Mouse (Mus musculus) spleen, adult 18-20 months (tissue): ENCODE results near the gene Ftcd.

ENCODE experiments used
- DNase-seq, 2 experiments: peaks; one replicate each; pipeline ENCODE4 v3.0.0; 2022; ENCODE audit warnings: mixed read lengths in 2 of 2

Ftcd gene

DNA sequence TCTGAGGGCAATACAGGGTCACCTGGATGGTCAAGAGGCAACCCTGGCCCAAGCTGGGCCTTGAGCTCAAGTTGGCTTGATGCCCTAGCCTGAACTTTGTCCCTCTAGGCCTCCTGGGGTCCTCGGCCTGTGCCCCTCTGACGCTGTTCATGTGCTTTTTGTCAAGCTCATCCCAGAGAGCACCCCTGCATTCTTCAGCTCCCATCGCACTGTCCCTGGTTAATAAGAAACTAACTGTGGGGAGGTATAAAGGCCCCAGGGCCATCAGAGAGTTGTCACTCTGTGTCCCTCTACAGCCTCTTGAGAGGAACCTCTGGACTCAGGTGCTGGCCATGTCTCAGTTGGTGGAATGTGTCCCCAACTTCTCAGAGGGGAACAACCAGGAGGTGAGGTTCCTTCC, at the start of gene Ftcd:
Gene Ftcd (plus strand): TSS at position 275 of the 400 bp plus-strand sequence.
- no peak for DNase-seq

DNA sequence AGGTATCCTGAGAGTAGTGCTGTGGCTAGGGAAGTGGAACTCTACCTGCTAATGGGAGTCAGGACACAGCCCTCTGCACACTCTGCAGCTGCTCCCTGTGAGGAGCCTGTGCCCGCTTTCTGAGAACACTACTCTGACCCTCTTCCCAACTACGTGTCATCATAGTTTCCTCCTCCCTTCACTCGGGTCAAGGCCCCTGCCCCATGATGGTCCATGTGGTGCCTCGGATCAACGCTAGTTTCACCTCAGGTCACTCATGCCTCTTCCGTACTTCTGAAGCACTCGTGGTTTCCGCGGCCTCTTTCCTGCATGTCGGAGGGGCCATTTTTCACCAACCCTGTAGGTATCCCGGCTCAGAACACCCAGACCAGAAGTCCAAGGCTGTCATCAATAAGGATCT, 44.5 kb upstream of the Ftcd start:
- no peak for DNase-seq

DNA sequence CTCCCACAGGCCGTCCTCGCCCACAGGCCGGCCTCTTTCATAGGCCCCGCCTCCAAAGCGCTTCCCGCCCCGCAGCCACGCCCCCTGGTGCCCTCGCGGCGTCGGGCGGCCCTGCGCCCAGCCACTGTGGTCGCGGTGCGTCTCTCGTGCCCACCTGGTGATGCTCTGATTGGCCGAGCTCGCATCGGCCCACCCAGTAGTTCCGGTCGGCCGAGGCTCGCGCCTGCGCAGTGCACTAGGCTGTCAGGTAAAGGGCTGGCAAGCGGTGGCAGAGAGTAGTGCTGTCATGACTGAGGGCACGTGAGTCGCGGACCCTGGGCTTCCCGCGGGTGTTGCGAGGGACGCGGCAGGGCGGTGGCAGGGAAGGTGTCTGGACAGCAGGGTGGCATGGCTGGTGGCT, 44.1 kb upstream of the Ftcd start, which contains the start of gene Lss:
Gene Lss (plus strand): TSS at position 214 of the 400 bp plus-strand sequence.
- DNase-seq: peak; percentile 96

DNA sequence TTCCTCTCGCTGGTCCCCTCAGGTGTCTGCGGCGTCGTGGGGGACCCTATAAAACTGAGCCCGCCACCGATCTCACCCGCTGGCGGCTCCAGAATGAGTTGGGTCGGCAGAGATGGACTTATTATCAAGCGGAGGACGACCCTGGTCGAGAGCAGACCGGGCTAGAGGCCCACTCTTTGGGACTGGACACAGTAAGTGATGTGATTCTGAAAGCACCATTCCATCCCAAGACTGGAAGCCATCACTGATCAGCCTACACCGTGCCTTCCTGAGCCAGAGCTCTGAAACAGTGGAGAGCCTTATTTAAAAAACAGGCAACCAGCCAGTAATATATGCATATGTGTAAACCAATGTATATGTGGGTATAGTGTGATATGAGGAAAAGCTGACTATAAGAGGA, 43.6 kb upstream of the Ftcd start:
- no peak for DNase-seq

DNA sequence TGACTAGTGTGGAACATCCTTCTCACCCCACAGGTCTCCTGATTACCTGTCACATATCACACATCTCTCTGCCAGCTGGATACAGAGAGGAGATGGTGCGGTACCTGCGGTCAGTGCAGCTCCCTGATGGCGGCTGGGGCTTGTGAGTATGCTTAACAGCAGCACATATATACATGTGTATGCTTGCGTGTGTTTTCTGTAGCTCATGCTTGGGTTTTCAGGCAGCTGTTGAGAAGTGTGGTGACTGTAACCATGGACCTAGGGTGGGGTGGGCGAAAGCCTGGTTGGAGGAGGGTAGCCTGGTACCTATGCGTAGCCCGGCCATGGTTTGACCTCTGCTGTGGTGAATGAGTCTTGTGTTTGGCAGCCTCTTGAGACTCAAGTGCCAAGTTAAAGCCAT, 39.9 kb upstream of the Ftcd start:
- no peak for DNase-seq

DNA sequence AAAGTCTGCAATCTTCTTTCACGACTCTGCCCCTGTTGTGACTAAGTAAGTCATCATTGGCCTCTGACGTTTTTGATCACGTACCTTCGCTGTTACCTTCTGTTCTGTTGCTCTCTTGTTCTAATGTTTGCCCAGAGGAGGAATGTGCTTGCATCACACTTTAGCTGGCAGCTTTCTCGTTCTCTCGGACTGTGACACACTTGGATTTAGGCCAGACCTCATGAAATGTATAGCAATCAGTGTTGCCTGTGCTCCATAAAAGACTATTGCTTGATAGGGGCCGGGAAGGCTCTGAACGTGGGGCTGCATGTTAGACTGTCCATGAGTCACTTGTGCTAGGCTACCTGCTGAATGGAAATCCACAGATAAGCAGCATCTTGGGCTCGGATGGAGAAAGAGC, 37.8 kb upstream of the Ftcd start:
- DNase-seq: no peak

DNA sequence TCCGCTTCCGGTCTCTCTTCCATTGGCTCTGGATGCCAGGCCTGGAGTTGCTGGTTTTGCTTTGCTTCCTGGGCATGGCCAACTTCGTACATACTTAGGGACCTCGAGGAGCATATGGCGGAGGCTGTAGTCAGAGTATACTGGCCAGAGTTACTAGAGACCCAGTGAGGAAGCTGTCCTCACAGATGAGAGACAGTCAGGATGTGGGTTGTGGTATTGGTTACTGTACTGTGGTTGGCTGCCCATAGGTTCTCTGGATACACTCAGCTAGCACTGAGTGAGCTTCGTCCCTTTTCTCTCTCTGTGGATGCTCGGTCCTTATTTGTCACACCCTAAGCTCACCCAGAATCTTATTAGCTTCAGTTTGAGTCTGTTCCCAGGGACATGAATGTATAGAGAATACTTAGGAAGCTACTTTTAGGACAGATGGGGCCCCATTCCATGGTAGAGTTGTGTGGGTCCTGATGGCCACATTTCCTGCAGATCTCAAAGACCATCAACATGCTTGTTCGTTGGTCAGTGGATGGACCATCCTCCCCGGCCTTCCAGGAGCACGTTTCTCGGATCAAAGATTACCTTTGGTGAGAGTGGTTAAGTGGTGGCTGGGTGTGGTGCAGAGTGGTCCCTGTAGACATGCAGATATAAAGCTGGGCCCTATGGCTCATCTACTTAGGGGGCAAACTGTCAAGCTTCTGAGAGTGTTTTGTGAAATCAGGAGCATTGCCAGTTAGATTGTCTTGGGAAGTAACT, 33.9 kb upstream of the Ftcd start:
- no peak for DNase-seq

DNA sequence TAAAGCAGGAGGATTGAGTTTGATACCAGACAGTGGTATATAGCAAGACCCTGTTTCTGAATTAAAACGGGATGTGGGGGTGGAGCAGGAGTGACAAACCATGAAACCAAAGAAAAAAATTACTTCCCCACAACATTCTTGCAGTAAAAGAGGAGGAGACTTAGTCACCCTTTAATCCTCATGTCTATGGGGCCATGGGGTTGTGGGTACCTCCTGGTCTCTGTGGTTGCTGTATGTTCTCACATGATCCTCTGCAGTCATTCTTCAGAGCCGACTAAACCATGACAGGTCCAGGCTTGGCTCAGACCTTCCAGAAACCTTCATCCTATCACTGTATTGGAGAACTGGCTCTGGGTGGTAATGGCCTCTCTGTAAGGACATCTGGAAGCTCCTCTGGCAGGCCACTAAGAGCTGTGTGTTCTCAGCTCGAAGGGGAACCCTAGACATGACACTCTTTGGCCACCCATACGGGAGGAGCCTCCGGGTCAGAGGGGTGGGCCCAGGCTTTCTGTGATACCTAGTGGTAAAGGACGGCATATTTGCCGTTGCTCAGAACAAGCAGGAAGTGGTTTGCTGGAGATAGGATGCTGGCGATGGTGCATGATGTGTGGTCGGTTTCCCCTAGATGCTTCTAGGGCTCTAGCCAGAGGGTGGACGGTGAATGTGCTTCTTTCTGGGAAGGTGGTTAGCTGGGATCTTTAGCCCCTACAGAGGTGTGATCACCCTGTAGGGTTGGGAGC, 32.6 kb upstream of the Ftcd start:
- DNase-seq: peak in 1 of 2 experiments; percentile 14

DNA sequence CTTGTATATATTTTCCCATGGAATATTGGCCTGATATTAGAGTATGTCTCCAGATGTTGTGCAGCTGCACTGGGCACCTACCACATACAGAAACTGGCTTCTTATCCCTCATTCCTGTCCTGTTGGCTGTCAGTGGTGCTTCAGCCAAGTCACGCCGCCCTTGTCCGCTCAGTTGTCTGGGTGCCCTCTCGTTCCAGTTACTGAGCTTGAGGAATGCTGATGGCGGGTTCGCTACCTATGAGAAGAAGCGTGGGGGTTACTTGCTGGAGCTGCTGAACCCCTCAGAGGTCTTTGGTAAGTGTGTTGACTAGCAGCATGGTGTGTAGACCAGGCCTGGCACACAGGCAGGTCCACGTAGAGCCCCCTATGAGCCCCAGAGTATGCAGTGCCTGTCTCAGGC, 28.9 kb upstream of the Ftcd start:
- no peak for DNase-seq

DNA sequence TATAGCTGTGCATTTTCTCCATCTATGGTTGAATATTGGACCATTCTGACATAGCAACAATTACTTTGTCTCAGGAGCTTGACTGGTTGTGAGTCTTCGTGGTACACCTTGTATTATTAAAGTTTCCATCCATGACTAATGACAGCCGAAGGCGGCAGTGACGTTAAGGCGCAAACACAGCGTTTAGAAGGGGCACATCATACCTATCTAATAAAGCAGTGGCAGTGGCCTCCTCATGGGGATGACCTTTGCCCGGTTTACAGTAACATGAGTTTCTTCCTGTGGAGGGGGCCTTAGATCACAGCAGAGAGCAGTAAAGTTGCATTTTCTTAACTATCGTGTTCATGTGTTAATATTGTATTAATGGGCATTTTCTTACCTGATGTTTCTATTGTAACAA, 27.2 kb upstream of the Ftcd start:
- no peak for DNase-seq

DNA sequence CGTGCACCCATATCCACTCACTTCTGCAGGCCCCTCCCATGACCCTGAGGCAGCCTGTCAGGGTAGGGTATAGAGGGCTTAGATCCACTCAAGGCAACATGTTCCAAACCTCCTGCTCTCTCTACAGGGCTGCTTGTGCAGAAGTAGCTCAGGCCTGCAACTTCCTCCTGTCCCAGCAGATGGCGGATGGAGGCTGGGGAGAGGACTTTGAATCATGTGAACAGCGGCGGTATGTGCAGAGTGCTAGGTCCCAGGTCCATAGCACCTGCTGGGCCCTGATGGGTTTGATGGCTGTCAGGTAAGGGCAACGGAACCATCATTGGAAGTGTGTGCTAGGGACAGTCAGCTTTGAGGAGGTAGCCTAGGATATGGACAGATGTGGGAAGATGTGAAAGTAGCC, 25.0 kb upstream of the Ftcd start:
- no peak for DNase-seq

DNA sequence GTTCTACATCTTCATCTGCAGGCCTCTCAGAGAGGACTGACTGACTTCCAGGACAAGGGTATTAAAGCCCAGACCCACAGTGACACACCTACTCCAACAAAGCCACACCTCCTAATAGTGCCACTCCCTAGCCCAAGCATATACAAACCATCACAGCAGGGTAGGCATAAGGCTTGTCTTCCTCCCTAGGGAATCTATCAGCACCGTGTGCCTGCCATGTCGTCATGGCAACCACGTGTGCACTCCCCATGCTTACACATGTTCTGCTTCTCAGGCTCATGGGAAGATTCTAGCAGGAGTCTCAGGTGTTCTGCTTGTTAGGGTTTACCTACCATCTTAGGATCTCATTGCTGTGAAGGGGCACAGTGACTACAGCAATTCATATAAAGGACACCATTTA, 23.9 kb upstream of the Ftcd start:
- no peak for DNase-seq

DNA sequence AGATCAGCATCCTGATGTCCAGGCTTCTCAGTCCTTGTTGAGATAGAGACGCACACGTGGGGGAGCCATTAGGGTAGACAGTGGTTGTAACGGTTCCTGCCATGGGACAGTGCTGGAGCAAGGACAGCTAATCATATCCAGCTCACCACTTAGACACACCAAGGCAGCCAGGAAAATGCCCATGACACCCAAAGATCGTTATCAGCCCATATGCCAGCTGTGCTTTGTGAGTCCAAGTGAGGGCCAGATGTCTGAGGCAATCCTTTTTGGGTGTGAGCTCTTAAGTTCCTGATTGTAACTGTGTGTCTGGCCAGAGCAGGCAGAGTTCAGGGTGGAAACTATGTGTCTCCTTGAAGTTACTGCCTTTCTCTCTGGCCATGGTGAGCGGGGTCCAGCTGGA, 21.4 kb upstream of the Ftcd start:
- DNase-seq: no peak

DNA sequence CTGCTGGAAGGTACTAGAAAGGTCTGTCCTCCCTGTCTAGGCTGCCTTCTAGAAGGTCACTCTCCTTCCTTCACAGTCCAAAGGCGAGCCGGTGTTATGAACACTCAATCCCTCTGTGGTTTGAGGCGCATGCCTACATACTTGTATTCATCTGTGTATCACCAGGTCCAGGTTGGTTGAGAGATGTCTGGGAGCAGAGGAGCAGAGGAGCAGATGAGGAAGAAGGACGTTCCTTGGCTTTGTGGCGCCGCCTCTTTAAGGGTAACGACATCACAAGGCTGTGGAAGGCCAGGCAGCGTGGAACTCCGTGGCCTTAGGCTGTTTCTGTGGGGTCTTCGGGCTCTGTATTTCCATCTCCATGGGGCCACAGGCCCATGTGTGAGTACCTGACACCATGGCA, 13.5 kb upstream of the Ftcd start, which contains the start of gene Spatc1l:
Gene Spatc1l (plus strand): TSS at position 301 of the 400 bp plus-strand sequence.
- no peak for DNase-seq

DNA sequence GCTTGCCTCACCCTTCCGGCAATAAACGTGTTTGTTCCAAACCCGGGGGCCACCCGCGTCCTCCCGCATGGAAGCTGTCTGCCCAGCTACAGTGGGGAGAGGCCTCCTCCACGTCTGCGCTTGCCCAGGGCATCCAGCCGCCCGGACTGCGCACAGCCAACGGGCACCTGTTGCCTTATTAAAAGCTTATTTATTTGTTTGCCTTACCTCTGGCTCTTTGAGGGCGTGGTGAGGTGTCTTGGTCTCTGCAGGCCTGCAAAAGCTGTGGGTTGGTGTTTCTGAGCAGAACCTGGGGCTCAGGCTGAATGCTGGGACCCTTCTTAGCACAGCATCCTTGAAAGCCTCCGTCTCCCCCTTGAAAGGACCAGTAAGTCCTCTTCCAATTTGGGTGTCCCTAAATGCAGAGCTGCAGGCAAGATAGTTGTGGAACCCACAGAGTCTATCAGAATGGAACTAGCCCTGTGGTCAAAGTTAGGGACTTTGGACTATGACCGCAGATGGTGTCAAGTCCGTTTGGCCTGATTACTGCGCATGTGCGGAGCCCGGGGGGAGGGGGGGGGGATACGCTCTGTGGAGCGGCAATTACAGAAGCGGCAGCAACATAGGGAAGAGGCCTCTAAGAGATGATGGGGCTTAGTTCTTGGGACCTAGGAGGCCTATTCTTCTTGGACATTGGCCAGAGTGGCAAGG, 5.3 kb upstream of the Ftcd start:
- DNase-seq: no peak

DNA sequence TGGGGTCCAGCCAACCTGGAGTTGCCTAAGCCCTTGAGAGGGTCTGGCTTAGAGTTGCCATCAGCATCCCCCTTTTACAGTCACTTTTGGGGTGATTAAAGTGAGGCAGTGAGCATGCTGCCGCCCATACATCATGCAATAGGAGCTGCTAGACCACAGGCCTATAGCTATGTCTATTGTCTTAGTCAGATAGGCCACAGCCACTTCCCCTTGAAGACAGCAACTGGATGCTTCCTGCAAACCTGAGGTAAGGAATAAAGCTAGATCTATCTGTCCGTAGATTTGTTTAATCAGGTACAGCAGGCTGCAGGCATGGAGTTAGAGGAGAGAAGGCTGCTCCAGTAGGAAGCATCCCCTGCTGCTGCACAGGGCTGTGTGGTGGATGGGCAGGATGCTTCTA, 4.4 kb upstream of the Ftcd start:
- no peak for DNase-seq

DNA sequence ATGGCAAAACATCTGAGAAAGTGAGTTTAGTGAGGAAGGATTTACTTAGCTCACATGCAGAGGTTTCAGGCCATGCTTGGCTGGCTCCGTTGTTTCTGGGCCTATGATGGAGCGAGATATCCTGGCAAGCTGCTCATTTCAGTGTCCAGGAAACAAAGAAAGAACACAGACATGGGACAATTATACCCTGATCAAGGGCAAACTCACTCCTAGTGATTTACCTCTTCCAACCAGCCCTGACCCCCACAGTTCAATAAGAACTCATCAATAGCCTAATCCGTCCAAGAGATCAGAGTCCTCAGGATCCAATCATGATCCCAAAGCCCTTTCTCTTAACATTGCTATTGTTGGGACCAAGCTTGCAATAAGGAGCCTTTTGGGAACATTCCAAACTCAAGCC, 3.3 kb upstream of the Ftcd start:
- no peak for DNase-seq

DNA sequence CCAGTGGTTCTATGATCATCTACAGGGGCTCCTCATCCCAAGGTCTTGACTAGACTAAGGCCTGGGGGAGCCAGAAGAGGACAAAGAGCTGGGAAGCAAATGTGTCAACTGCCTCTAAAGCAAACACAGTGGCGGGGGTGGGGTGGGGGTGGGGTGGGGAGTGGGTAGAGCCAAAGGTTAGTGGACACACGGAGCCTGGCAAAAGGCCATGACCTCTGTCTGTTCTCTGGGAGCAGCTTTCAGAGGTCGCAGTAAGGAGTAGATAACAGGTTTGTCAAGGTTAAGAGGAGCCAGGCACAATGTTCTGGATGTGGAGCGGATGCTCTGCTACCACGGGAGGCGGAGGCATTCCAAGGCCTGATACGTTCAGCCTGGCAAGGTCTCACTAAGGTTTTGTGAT, 1.5 kb downstream of the Ftcd start:
- no peak for DNase-seq

DNA sequence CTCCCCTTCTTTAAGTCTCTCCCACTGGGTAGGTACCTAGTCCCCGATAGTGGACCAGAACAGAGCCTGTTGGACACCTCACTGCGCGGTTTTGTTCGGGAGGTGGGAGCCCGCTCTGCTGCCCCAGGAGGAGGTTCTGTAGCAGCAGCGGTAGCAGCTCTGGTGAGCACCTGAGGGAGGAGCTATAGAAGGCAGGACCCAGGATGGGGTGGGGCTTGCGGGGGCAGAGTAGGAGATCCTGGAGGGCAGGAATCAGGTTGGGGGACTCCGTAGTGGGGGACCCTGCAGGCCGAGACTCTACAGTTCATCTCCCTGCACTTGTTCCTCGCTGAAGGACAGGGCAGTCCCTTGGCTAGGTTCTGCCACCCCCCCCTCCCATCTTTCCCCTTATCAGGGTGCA, 8.7 kb downstream of the Ftcd start:
- no peak for DNase-seq

DNA sequence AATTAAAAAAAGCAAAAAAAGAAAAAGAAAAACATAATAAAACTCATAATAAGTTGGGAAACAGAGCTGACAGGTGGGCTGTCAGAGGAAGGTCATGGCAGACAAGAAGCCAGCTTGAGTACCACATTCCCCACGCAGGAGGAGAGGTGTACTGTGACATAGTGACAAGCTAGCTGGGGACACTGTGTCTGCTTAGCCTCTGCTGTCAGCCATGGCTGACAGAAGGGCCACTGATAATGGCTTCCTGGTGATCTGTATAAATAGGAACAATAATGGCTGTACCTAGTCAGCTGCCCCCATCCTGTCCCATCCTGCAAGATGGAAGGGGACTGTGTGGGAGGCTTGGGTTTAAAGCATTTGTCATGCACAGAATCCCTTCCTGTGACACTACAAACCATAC, 10.7 kb downstream of the Ftcd start:
- no peak for DNase-seq

DNA sequence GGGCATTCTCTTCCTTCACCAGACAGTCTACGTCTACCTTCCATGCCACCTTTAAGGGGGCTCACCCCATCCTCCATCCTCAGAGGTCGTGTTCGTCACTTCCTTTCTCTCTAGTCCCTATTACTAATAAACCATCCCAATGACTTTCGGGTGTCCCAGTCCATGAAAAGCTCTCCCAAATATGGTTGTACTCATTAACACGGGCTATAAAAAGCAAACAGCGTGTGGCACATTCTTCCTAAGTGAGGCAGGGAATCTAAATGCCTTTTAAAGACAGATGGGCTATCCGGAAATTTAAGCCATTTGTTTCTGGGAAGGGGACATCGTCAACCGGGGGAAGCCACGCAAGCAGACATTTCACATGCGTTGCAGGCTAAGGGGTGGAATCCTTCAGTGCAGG, 14.7 kb downstream of the Ftcd start:
- no peak for DNase-seq

DNA sequence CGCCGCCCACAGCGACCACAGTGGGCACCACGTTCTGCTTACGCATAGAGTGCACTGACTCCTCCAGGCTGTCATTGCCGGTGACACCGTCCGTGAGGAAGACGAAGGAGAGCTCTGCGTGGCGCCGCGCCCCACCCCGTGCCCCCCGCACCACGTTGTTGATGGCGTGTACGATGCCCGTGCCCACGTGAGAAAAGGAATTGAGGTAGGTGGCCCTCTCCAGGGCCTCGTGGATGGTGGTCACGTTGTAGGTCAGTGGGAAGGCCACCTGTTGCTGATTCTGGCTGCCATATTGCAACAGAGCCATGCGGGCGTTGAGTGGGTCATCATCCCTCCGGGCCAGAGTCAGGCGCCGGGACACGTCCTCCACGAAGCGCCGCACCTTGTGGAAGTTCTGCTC, 20.9 kb downstream of the Ftcd start:
- DNase-seq: no peak

DNA sequence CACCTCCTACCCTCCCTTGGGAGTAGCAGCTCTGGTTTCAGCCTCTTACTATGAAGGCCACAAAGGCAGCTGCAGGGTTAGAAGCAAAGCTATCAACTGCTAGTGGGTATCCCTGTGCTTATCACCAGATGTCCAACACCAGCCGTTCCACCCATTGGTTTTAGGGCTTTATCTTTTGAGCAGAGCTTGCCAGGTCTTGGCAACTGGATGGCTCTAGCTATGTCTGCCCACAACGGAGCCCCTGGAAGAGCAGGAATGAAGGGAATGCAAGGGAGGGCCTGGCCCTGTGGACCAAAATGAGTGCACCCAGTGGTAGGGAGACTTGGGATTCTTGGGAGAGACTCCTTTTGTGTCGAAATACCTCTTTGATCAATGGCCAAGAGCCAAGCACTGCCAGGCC, 27.2 kb downstream of the Ftcd start:
- no peak for DNase-seq

DNA sequence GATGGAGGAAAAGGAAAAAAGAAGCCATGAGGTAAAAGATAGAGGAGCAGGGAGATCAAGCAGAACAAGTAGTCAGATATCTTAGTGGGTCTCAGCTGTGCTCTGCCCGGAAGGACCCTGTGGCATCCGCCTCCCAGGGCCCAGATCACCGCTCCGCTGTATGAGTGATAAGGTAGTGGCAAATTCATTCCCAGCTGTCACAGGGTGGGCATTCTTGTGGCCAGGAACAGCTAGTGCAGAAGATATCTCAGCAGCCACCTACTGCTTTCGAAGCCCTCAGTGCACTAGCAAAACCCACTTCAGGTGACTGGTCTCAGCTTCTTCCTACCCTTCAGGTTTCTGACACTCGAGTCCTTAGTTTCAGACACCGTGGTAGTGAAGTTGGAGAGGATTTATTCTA, 37.0 kb downstream of the Ftcd start:
- DNase-seq: no peak
